Mouse (Mus musculus): ENCODE data around the gene Srgn.

DNA sequence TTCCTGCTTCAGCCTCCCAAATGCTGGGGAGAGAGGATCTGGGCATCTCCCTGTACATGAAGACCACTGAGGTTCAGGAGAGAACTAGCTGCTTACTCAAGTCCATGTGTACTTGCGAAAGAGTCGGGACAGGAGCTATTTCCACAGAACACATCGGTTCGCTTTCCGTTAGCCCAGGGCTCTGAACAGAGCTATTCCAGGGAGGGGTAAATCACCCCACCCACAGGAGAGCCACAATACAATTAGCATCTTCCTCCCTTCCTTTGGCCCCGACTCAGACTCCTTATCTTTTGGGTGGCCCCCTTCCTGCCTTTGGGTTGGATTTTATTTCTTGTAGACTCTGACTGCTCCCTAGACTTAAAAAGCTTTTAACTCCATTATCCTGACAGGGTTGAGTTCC lies 9.7 kb downstream of the Srgn start:
- no peak for TF ChIP-seq CTCF (IDR thresholded peaks at IDR 0.05; ENCODE audit: low read depth, low read length)
- TF ChIP-seq GATA1 (IDR thresholded peaks at IDR 0.05; ENCODE audit: borderline replicate concordance, low read length), result no peak
- no peak for TF ChIP-seq GATA2 (IDR thresholded peaks at IDR 0.05; ENCODE audit: borderline replicate concordance, low read depth, low read length)
- no peak for TF ChIP-seq TAL1 (conservative IDR thresholded peaks at IDR 0.05; ENCODE audit: low read depth, low read length)

Measured in G1E (cell line).